Mouse (Mus musculus) kidney, adult 2 months (tissue): ENCODE results near the gene Gpc6.

Experiments used
- CTCF ChIP-seq: fragments of 200-500 bp; conservative IDR thresholded peaks from 2 replicates; pipeline ENCODE4 v1.5.1; 2011; ENCODE audit warnings: low read depth, mild to moderate bottlenecking, control low read depth, low read length, moderate library complexity, mixed read lengths; ENCODE audit not compliant: insufficient read depth, insufficient read length
- POLR2A ChIP-seq: fragments of 200-500 bp; IDR thresholded peaks from one replicate; pipeline ENCODE4 v1.6.1; 2011; ENCODE audit warnings: low read depth, low read length, control low read depth

- TF ChIP-seq POLR2A (no peak), CTCF (no peak)
Observed at GRCm38 (mm10) chr14:116941772-116942171, 16.7 kb downstream of the Gpc6 start.
